Mouse (Mus musculus) common myeloid progenitor, adult 5-6 weeks (primary cell): ENCODE results near the gene Mettl8. TPM values are rescaled to one million over a fixed set of nuclear protein-coding genes. Genes with fewer than 3 reads are reported as not detected.
A peak's percentile ranks its signal among the peaks of the same experiment; 100 is the strongest.

Experiments
- ATAC-seq: replicated peaks from 2 replicates; pipeline ENCODE4 v1.8.0; 2016; ENCODE audit warnings: low read depth, mild to moderate bottlenecking, moderate TSS enrichment, inconsistent platforms; ENCODE audit not compliant: poor library complexity, severe bottlenecking
- total RNA-seq: library from RNA; stranded (forward); fragments of 200-1000, 187-1606 nt; gene quantifications from 2 replicates; pipeline ENCODE4 v1.2.3, GENCODE M21; 2017

Mettl8 gene
- total RNA-seq, 1 experiment from 2014 or later: 28.3 TPM

- ATAC-seq: no peak
Measured at GRCm38 (mm10) chr2:70940826-70941225, 114.6 kb downstream of the Mettl8 start.

DNA sequence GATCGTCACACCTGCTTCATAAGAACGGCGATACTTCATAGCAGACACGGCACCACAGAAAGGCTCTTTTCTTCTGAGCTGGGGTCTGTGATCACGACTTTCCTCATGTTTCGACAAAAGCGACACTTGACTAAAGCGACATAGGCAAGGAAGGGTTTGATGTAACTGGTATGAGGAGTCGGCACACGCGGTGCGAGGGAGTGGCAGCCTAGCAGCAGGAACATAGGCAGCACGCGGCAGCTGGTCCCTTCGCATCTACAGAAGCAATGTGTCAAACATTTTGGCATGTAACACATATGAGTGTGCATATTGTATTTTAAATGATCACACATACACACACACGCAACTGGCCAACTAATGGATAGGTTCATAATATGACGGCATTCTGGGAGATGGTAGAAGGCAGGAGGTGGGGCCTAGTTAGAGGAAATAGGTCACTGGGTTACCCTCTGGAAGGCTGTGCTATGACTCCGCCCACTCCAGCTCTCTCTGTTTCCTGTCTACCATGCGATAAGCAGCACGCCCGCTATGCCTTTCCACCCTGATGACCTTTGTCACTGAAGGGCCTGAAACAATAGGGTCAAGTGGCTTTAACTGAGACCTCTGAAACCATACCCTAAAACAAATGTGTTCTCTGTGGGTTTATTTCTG, 116.4 kb downstream of the Mettl8 start:
- peak; percentile 88 for ATAC-seq

GRCm38 (mm10) chr2:70934772-70935171, 120.6 kb downstream of the Mettl8 start:
- ATAC-seq: no peak

- no peak for ATAC-seq
Measured at GRCm38 (mm10) chr2:70933516-70933915, 121.9 kb downstream of the Mettl8 start.

- ATAC-seq: no peak
Measured at GRCm38 (mm10) chr2:70932965-70933364, 122.4 kb downstream of the Mettl8 start.

DNA sequence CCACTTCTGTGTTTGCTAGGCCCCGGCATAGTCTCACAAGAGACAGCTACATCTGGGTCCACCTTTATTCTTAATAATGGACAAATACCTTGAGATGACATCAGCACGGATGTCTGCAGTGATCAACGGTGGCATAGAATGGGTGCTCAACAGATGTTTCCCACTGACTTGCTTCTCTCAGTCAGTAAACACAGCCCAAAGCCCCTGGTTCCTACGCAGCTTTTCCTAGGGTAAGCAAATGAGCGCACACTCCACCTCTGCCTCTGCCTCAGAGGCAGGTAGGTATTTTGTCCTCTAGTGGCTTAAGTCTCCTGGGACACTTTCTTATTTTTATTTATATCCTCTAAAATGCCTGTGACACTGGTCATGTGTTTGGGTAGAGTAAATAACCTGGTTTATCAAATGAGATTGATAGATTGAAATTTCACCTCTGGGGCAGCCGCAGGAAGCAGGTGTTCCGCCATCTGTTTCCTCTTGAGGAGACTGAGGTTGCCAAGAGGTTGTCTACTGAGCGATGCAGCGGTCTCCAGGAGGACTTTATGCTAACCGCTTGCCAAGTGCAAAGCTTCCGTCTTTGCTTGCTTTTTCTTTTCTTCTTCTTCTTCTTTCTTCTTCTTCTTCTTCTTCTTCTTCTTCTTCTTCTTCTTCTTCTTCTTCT, 124.6 kb downstream of the Mettl8 start:
- peak; percentile 81 for ATAC-seq

DNA sequence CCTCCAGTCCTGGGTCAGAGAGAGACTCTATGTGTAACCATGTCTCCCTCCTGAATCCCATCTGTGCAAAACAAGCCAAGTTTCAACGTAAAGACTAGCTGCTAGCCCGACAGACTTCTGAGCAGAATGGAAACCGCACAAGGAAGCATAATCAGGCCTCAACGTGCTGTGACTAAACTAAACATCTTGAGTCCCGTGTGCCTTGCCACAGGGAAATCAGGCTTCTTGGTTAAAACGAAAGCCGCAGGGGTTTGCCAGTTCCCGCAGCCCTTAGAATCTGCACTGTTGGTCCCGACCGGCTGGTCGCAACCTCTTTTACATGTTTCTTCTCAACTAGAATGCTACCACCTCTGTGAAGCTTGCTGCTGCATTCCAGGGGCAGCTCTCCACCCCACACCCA, 125.7 kb downstream of the Mettl8 start:
- peak; percentile 18; the same call in 1 of the 2 replicates for ATAC-seq

DNA sequence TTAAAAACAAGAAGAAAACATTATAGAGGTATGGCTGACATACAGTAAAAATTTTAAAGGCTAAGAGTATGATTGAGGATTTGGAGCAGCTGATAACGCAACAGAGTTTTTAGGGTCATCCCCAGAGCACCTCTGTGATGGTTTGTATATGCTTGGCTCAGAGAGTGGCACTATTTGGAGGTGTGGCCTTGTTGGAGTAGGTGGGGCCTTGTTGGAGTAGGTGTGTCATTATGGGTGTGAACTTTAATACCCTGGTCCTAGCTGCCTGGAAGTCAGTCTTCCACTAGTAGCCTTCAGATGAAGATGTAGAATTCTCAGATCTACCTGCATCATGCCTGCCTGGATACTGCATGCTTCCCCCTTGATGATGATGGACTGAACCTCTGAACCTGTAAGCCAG, 131.3 kb downstream of the Mettl8 start:
- ATAC-seq: no peak

GRCm38 (mm10) chr2:70922814-70923213, 132.6 kb downstream of the Mettl8 start:
- ATAC-seq: no peak

- peak; percentile 73 for ATAC-seq
Measured at GRCm38 (mm10) chr2:70920937-70921596, 134.3 kb downstream of the Mettl8 start.

DNA sequence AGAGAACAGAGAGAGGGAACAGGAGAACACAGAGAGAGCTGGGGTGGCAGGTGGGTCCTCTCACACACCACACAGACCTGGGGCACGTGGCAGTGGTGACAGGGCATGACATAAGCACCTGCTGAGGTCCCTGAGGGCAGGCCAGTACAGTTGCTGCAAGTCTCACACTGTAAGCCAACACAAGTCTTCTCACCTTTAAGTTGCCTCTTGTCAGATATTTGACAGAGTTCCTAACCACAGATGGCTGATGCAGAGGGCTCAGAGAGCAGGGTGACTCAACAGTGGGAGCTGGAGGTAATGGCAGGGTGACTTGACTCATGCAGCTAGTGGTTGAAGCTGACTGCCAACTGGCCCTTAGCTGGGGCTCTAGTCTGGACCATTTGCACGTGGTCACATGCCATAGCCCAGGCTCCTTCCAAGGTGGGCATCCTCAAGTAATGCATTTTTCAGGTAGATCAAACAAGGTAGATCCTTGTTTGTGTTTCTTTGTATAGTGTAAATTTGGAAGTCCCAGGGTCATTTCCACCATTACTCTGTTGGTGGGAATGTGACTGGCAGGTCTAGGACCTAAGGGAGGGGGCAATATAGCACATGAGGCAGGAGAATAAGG, 135.4 kb downstream of the Mettl8 start:
- ATAC-seq: peak; percentile 71

DNA sequence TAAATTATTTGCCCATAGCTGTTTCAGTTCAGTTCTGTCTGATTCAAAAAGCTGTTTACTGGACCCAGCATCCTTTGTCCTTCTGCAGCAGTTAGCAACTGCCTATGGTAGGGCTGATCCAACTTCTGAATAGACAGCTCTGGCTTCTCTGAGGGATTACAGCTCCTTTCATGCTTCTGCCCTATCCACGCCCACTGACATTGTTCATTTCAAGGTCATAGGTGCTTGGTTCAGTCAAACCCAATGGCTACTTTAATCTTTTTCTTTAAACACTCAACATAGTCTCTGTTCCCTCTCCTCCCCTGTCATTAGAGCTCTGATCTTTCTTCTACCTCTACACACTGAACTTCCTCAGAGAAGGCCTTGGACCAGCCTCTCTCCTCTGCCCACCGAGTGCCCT, 136.9 kb downstream of the Mettl8 start:
- ATAC-seq: no peak

Other genes with a start within 250 kb of the Mettl8 start
- 88.6 and 89.8 TPM in 2 replicates for gene Tlk1, start 229.9 kb downstream of the Mettl8 start, total RNA-seq
- 14.0 and 18.1 TPM in 2 replicates for gene Dcaf17, start 255 bp downstream of the Mettl8 start, total RNA-seq
- 0.14 TPM in 1 of 2 replicates, not detected in the other for gene Cybrd1, start 62.3 kb upstream of the Mettl8 start, total RNA-seq
- gene Dync1i2, start 156.1 kb upstream of the Mettl8 start, total RNA-seq: 112 and 117 TPM in 2 replicates